Mouse (Mus musculus) spleen, adult 2 months (tissue): ENCODE data around the gene Zfp507.

Experiments used
- CTCF ChIP-seq: fragments of 200-500 bp; IDR thresholded peaks from 2 replicates; pipeline ENCODE4 v1.5.1; 2011; ENCODE audit warnings: mild to moderate bottlenecking, inconsistent platforms; ENCODE audit not compliant: insufficient read depth, insufficient read length, insufficient replicate concordance; ENCODE audit errors: extremely low read depth
- POLR2A ChIP-seq: fragments of 200-500 bp; IDR thresholded peaks from 2 replicates; pipeline ENCODE4 v1.6.1; 2011; ENCODE audit warnings: low read depth, low read length, inconsistent platforms

- no peak for TF ChIP-seq CTCF
- TF ChIP-seq POLR2A: no peak
Observed at GRCm38 (mm10) chr7:35729621-35730031, 73.2 kb downstream of the Zfp507 start.
